14 mouse cellular contexts compared by ENCODE assay signal in genomic region chr10:43824009-43824408, GRCm38 (mm10).
"Had no signal": no experiment of that assay in that cellular context is flagged by ENCODE, and none has a peak within 500 bp of the region (broad histone marks: within the 10 kb centered on the region; RNA-seq: fewer than 3 reads in every experiment).

No protein-coding gene starts in this region.

- H3K27ac ChIP-seq: kidney, embryonic 15.5 days; left cerebral cortex, adult 2 months; limb, embryonic 10.5 days; liver, embryonic 15.5 days; midbrain, embryonic 10.5 days had no signal

- ATAC-seq: intestine, embryonic 16.5 days; lung, postnatal 0 days had no signal

- H3K9ac ChIP-seq: kidney, embryonic 15.5 days; liver, embryonic 15.5 days had no signal

- H3K4me3 ChIP-seq: kidney, embryonic 15.5 days; left cerebral cortex, adult 2 months; limb, embryonic 10.5 days; liver, embryonic 15.5 days; midbrain, embryonic 10.5 days had no signal

- H3K4me2 ChIP-seq: kidney, embryonic 15.5 days; liver, embryonic 11.5 days; liver, embryonic 15.5 days had no signal

- H3K9me3 ChIP-seq: limb, embryonic 10.5 days; liver, embryonic 15.5 days; midbrain, embryonic 10.5 days had no signal

- H3K36me3 ChIP-seq: kidney, embryonic 15.5 days; limb, embryonic 10.5 days; liver, embryonic 15.5 days; midbrain, embryonic 10.5 days had no signal

- H3K4me1 ChIP-seq: kidney, embryonic 15.5 days; limb, embryonic 10.5 days; liver, embryonic 15.5 days; midbrain, embryonic 10.5 days had no signal

- DNase-seq: kidney, adult 2 months; kidney, postnatal 14 days; lung, adult 2 months; lung, postnatal 36 days; midbrain, embryonic 14.5 days; right cerebral cortex, adult 18-20 months had no signal

- H3K27me3 ChIP-seq: kidney, embryonic 15.5 days; liver, embryonic 15.5 days had no signal
